Mouse (Mus musculus): ENCODE data around the gene Pacsin3. TPM values are rescaled to one million over a fixed set of nuclear protein-coding genes. Genes with fewer than 3 reads are reported as not detected.
"Not testable (repeated sequence)": the region's sequence is repeated elsewhere in the genome, so short reads cannot be mapped to it uniquely, and the experiment has no call there.

Gene Pacsin3
- total and polyA plus RNA-seq, 2 experiments, result 24.6 to 68.9 TPM

GRCm38 (mm10) chr2:91229735-91230134 lies 26.0 kb upstream of the Pacsin3 start:
- WGBS, result 93% methylated on average over 2 of the region's 2 CpGs
- Histone ChIP-seq H3K9ac (ENCODE audit: low read depth, low read length) (no peak overlapping the region), H3K79me2 (ENCODE audit: control insufficient read depth, insufficient read depth, low read length) (no peaks in the 10 kb centered on the region), H3K27ac (replicated peaks; ENCODE audit: insufficient read depth, low read depth, low read length) (no peak overlapping the region), H3K4me1 (ENCODE audit: control insufficient read depth, insufficient read depth, low read length) (no peaks in the 10 kb centered on the region), H3K36me3 (ENCODE audit: control insufficient read depth, insufficient read depth, low read length) (0 out of 2 replicates have a peak, but pooled peaks cover 2% of the 10 kb centered on the region), H3K27me3 (ENCODE audit: control insufficient read depth, insufficient read depth, low read length) (no peaks in the 10 kb centered on the region), H3K4me3 (ENCODE audit: insufficient read depth, low read depth, low read length) (no peak overlapping the region)
- no peak for DNase-seq (ENCODE audit: extremely low read depth, low read depth, low spot score)
- TF ChIP-seq POLR2A (IDR thresholded peaks at IDR 0.05; ENCODE audit: extremely low read depth, insufficient read depth, low read length) (no peak), CTCF (IDR thresholded peaks at IDR 0.05; ENCODE audit: low read depth, low read length) (no peak)

- Histone ChIP-seq H3K27ac (replicated peaks; ENCODE audit: insufficient read depth, low read depth, low read length) (peak within 1 kb of the TSS; percentile 89), H3K27me3 (ENCODE audit: control insufficient read depth, insufficient read depth, low read length) (no peaks in the 10 kb centered on the region), H3K36me3 (ENCODE audit: control insufficient read depth, insufficient read depth, low read length) (0 out of 2 replicates have a peak, but pooled peaks cover 2% of the 10 kb centered on the region), H3K9ac (ENCODE audit: low read depth, low read length) (peak within 1 kb of the TSS; percentile 80), H3K4me3 (ENCODE audit: insufficient read depth, low read depth, low read length) (peak within 1 kb of the TSS; percentile 84), H3K4me1 (ENCODE audit: control insufficient read depth, insufficient read depth, low read length) (peaks cover 3% of the 10 kb centered on the region; the same call in 1 of the 2 replicates), H3K79me2 (ENCODE audit: control insufficient read depth, insufficient read depth, low read length) (no peaks in the 10 kb centered on the region; the same call in 1 of the 2 replicates)
- DNase-seq (ENCODE audit: extremely low read depth, low read depth, low spot score), result peak; percentile 92
- no peak for TF ChIP-seq CTCF (IDR thresholded peaks at IDR 0.05; ENCODE audit: low read depth, low read length)
- no peak for TF ChIP-seq POLR2A (IDR thresholded peaks at IDR 0.05; ENCODE audit: extremely low read depth, insufficient read depth, low read length)
- 1% methylated on average over 48 of the region's 48 CpGs for WGBS
Measured at GRCm38 (mm10) chr2:91236601-91237510, 18.9 kb upstream of the Pacsin3 start, which contains the start of gene Ddb2. Gene Ddb2 (minus strand): TSS chr2:91236982.

- H3K79me2 ChIP-seq (ENCODE audit: control insufficient read depth, insufficient read depth, low read length); H3K27me3 ChIP-seq (ENCODE audit: control insufficient read depth, insufficient read depth, low read length); H3K4me1 ChIP-seq (ENCODE audit: control insufficient read depth, insufficient read depth, low read length); H3K36me3 ChIP-seq (ENCODE audit: control insufficient read depth, insufficient read depth, low read length): not testable (repeated sequence)
- 3% methylated on average over 4 of the region's 4 CpGs for WGBS
- DNase-seq (ENCODE audit: extremely low read depth, low read depth, low spot score), result peak; percentile 73
- Histone ChIP-seq H3K27ac (replicated peaks; ENCODE audit: insufficient read depth, low read depth, low read length) (peak overlapping the region; percentile 89; the same call in 1 of the 2 replicates), H3K4me3 (ENCODE audit: insufficient read depth, low read depth, low read length) (peak overlapping the region; percentile 84), H3K9ac (ENCODE audit: low read depth, low read length) (peak overlapping the region; percentile 24; the same call in 1 of the 2 replicates)
Measured at GRCm38 (mm10) chr2:91237511-91238080, 18.2 kb upstream of the Pacsin3 start.

GRCm38 (mm10) chr2:91242547-91242946 lies 13.2 kb upstream of the Pacsin3 start:
- H3K9ac ChIP-seq (ENCODE audit: low read depth, low read length), result no peak overlapping the region
- no peak for TF ChIP-seq POLR2A (IDR thresholded peaks at IDR 0.05; ENCODE audit: extremely low read depth, insufficient read depth, low read length)
- no peak for TF ChIP-seq CTCF (IDR thresholded peaks at IDR 0.05; ENCODE audit: low read depth, low read length)
- no peaks in the 10 kb centered on the region for H3K36me3 ChIP-seq (ENCODE audit: control insufficient read depth, insufficient read depth, low read length)
- no peak overlapping the region for H3K4me3 ChIP-seq (ENCODE audit: insufficient read depth, low read depth, low read length)
- no peaks in the 10 kb centered on the region for H3K27me3 ChIP-seq (ENCODE audit: control insufficient read depth, insufficient read depth, low read length)
- H3K4me1 ChIP-seq (ENCODE audit: control insufficient read depth, insufficient read depth, low read length), result peaks cover 7% of the 10 kb centered on the region
- WGBS, result 18% methylated on average over 5 of the region's 5 CpGs
- peak; percentile 91 for DNase-seq (ENCODE audit: extremely low read depth, low read depth, low spot score)
- H3K79me2 ChIP-seq (ENCODE audit: control insufficient read depth, insufficient read depth, low read length), result no peaks in the 10 kb centered on the region
- H3K27ac ChIP-seq (replicated peaks; ENCODE audit: insufficient read depth, low read depth, low read length), result peak overlapping the region; percentile 51

- TF ChIP-seq CTCF (IDR thresholded peaks at IDR 0.05; ENCODE audit: low read depth, low read length) (no peak), POLR2A (IDR thresholded peaks at IDR 0.05; ENCODE audit: extremely low read depth, insufficient read depth, low read length) (no peak)
Measured at GRCm38 (mm10) chr2:91243416-91243815, 12.3 kb upstream of the Pacsin3 start.

More at GRCm38 (mm10) chr2:91243416-91243815, 12.3 kb upstream of the Pacsin3 start:
- WGBS, result 75% methylated on average over 3 of the region's 3 CpGs
- Histone ChIP-seq H3K9ac (ENCODE audit: low read depth, low read length) (no peak overlapping the region), H3K27ac (replicated peaks; ENCODE audit: insufficient read depth, low read depth, low read length) (0 out of 2 replicates have a peak overlapping the region, but pooled peaks have one; percentile 19), H3K4me3 (ENCODE audit: insufficient read depth, low read depth, low read length) (no peak overlapping the region), H3K79me2 (ENCODE audit: control insufficient read depth, insufficient read depth, low read length) (no peaks in the 10 kb centered on the region), H3K4me1 (ENCODE audit: control insufficient read depth, insufficient read depth, low read length) (peaks cover 7% of the 10 kb centered on the region), H3K27me3 (ENCODE audit: control insufficient read depth, insufficient read depth, low read length) (no peaks in the 10 kb centered on the region), H3K36me3 (ENCODE audit: control insufficient read depth, insufficient read depth, low read length) (no peaks in the 10 kb centered on the region)
- DNase-seq (ENCODE audit: extremely low read depth, low read depth, low spot score), result no peak

Data from liver, adult 2 months (tissue).